Mouse (Mus musculus): ENCODE measurements around the gene Ptch2.

Ptch2 gene

DNA sequence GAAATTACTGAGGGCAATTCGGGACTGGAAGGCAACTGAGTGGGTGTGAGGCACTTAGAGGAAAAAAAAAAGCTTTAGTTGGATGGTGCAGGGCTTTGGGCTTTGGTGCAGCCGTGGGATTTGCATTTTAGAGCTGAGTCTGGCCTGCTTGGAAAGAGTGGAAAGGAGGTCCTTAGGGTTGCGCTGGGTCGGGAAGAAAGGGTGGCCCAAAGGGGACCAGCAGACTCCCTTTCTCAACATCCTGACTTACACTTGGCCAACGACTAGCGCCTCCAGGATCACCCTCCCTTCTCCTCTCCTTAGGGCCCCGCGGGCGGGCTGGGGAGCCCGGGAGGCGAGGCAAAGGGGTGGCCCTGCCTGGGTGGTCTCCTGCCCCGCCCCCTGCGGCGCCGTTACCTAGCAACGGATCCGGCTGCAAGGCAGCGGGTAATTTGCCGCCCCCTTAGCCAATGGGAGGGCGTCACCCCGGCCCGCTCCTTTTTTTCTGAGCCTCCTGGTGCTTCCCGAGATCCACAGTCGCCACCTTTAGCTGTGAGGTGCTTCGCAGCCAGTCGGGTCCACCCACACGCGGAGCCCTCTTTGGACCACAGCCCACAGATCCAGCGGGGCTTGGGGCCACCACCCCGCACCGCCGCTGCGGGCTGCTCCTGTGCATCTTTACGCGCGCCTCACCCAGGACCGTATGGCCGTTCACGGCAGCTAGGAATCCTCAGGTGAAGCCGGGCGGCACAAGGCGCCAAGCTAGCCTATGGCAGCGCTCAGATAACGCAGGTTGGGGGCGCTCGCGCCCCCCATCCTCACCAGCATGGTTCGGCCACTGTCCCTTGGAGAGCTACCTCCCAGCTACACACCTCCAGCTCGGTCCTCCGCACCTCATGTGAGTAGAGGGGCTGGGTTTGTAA, at the start of gene Ptch2:
TSS of gene Ptch2 (plus strand) at position 525 of the 902 bp plus-strand sequence.
- DNase-seq (ENCODE audit: low spot score in 2 of 2) = peak in 1 of 2 experiments; percentile 18

GRCm38 (mm10) chr4:117048836-117049235, 47.0 kb upstream of the Ptch2 start:
- no peak for DNase-seq (ENCODE audit: low spot score in 2 of 2)

- DNase-seq (ENCODE audit: low spot score in 2 of 2) = no peak
These were observed 46.4 kb upstream of the Ptch2 start for GRCm38 (mm10) chr4:117049485-117049884.

DNA sequence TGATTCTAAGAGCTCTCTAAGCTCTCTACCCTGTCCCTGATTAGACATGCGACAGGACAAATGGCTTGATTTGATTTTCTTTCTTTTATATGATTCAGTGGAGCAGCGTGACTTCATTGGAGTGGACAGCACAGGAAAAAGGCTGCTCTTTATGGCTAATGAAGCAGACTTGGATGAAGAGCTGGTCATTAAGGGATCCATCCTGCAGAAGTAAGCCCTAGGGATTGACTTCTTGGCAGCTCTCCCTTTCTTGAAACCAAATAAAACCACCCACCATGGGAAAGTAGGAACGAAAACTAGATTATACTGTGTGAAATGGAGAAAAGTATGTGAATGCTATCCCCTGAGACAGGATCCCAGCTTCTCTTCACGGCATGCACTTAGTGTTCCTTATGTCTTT, 43.2 kb upstream of the Ptch2 start:
- no peak for DNase-seq (ENCODE audit: low spot score in 2 of 2)

- no peak for DNase-seq (ENCODE audit: low spot score in 2 of 2)
These were observed 41.9 kb upstream of the Ptch2 start for GRCm38 (mm10) chr4:117053956-117054355.

DNA sequence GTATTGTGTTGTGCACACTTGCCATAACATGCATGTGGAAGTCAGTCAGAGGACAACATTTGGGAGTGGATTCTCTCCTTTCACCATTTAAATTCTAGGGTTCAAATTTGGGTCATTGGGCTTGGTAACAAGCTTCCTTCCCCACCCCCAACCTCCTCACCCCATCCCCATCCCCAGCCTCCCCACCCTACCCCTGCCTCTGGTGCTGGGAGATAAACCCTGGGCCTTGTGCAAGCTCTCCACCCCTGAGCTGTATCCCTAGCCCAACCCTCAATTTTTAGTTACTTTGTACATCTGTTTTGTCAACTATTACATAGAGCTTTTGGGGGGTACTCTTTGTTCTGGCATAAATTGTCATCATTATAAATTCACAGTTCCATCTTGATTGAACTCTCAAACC, 39.8 kb upstream of the Ptch2 start:
- no peak for DNase-seq (ENCODE audit: low spot score in 2 of 2)

DNA sequence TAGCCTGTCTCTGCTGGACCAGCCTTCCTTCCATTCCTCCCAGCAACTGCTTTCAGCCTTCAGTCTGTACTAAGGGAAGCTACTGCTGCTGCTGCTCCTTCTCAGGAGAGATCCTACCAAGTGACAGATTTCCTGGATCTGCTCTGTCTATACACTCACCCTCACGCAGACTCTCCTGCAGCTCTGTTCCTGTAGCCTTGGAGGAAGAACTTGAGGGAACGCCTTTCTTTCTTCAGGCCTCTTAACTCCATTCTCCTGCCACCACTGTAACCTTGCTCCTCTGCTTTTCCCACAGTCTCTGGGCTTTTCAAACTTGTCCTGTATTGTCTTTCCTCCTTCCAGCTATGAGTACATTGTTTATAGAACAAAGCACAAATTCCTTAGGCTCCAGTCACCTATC, 39.4 kb upstream of the Ptch2 start:
- DNase-seq (ENCODE audit: low spot score in 2 of 2) = no peak

- DNase-seq (ENCODE audit: low spot score in 2 of 2) = no peak
These were observed 37.4 kb upstream of the Ptch2 start for GRCm38 (mm10) chr4:117058512-117058911.

- no peak for DNase-seq (ENCODE audit: low spot score in 2 of 2)
These were observed 33.0 kb upstream of the Ptch2 start for GRCm38 (mm10) chr4:117062700-117063390.

- DNase-seq (ENCODE audit: low spot score in 2 of 2) = no peak
These were observed 27.8 kb upstream of the Ptch2 start for GRCm38 (mm10) chr4:117068035-117068434.

- DNase-seq (ENCODE audit: low spot score in 2 of 2) = no peak
These were observed 26.2 kb upstream of the Ptch2 start for GRCm38 (mm10) chr4:117069647-117070046.

GRCm38 (mm10) chr4:117070624-117071023, 25.3 kb upstream of the Ptch2 start:
- no peak for DNase-seq (ENCODE audit: low spot score in 2 of 2)

DNA sequence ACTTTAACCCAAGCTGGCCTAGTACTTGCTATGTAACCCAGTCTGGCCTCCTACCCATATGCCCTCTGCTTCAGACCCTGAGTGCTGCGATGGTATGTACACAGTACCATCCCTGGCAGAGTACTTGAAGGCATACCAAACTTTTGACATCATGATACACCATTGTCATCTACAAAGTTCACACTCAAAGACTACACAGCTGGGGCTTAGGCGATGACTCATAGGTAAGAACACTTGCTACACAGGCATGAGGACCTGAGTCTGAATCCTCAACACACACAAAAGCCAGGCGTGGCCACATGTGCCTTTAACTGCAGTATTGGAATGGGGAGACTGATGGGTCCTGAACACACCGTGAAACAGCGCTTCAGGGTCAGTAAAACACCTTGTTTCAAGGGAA, 24.7 kb upstream of the Ptch2 start:
- no peak for DNase-seq (ENCODE audit: low spot score in 2 of 2)

GRCm38 (mm10) chr4:117087948-117088640, 7.8 kb upstream of the Ptch2 start:
- DNase-seq (ENCODE audit: low spot score in 2 of 2) = no peak

DNA sequence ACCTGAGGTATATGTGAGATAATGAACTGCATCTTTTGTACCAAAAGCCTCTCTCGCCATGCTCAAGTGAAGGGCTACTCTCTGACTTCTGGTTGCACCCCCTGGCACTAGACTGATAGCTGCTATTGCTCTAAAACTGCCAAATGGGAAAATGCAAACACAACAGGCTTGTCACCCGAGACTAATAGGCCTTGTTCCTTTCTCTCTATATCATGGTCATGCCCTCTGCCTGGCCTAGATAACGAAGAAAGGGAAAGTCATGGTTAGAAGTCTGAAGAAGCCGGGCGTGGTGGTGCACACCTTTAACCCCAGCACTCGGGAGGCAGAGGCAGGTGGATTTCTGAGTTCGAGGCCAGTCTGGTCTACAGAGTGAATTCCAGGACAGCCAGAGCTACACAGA, 5.3 kb upstream of the Ptch2 start:
- DNase-seq (ENCODE audit: low spot score in 2 of 2) = no peak

- no peak for DNase-seq (ENCODE audit: low spot score in 2 of 2)
These were observed 1.1 kb upstream of the Ptch2 start for GRCm38 (mm10) chr4:117094626-117095361.

- DNase-seq (ENCODE audit: low spot score in 2 of 2) = no peak
These were observed 791 bp downstream of the Ptch2 start for GRCm38 (mm10) chr4:117096666-117097065.

- DNase-seq (ENCODE audit: low spot score in 2 of 2) = no peak
These were observed 2.3 kb downstream of the Ptch2 start for GRCm38 (mm10) chr4:117097969-117098763.

DNA sequence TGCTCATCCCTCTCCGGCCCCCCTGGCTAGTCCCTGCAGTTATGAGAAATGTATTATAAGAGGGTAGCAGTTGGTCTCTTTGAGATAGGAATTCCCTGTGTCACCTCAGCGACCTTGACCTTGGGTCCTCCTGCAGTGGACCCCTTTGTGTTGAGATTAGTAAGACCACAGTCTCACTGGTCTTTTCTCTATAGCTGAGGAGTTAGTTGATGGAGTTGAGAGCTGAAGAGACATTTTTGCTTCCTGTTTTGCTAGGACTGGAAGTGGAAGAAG, 2.8 kb downstream of the Ptch2 start:
- DNase-seq (ENCODE audit: low spot score in 2 of 2) = no peak

- no peak for DNase-seq (ENCODE audit: low spot score in 2 of 2)
These were observed 4.2 kb downstream of the Ptch2 start for GRCm38 (mm10) chr4:117100036-117100435.

DNA sequence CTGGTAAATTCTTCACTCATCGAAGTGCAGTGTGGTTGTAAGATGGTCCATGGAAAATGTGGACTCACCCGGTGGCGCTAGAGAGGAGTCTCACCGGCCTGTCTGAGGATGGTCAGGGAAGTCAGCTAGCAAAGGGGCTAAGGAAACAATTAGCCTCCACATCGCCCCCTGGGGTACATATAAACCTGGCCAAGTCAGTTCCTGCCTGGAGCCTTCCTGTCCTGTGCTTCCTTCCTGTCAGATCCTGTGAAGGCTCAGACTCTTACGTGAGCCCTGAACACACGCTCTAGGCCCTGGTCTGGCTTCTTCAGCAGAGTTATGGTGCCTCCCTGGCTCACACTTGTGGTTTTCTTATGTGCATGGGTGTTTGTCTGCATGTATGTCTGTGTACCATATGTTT, 5.3 kb downstream of the Ptch2 start:
- no peak for DNase-seq (ENCODE audit: low spot score in 2 of 2)

Measured in left cerebral cortex, adult 9 months (tissue).